Comparison of ENCODE assay signal across 24 mouse cellular contexts in the genomic region with DNA sequence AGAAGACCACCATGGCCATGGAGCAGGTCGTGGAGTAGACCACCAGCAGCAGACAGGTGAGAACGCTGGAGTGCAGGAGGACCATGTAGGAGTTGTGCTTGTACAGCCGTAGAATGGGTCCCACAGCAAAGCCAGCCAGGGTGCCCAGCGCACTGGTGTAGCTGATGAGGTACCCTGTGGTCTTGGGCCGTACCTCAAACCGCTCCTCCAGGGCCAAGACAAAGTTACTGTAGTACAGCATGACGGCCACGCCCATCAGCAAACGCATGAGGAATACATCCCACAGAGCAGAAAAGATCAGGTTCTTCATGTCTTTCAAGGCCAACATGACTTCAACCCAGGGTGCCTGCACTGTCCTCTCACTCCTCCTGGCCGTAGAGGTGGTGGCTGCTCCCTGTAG. TPM values are rescaled to one million over a fixed set of nuclear protein-coding genes. Genes with fewer than 3 reads are reported as not detected.
DNase-seq lines count a peak whose midpoint lies in the region; ATAC-seq and TF ChIP-seq lines count a peak whose summit lies in the region.
"Had no signal": no experiment of that assay in that cellular context is flagged by ENCODE, and none has a peak within 500 bp of the region (broad histone marks: within the 10 kb centered on the region; RNA-seq: fewer than 3 reads in every experiment).

No protein-coding gene starts in this region.

- no peak for ATAC-seq in liver, embryonic 13.5 days (ENCODE audit: low read depth)
- ATAC-seq in liver, embryonic 11.5 days (replicated peaks; ENCODE audit: low FRiP score): no peak
- ATAC-seq in midbrain, postnatal 0 days (ENCODE audit: low FRiP score): 0 out of 2 replicates have a peak, but pooled peaks have one; percentile 20
- no peak for ATAC-seq in midbrain, embryonic 11.5 days (ENCODE audit: low FRiP score)
- ATAC-seq: activated CD4-positive, CD25-positive, alpha-beta regulatory T cell, adult 4 months; CD4-positive, CD25-positive, alpha-beta regulatory T cell, adult 4 months had no signal

- H3K9me3 ChIP-seq in heart, embryonic 10.5 days: peaks cover 2% of the 10 kb centered on the region; the same call in 1 of the 2 replicates
- H3K9me3 ChIP-seq in liver, embryonic 13.5 days (replicated peaks): no peaks in the 10 kb centered on the region
- H3K9me3 ChIP-seq in liver, embryonic 11.5 days (ENCODE audit: control insufficient read depth, low read length): no peaks in the 10 kb centered on the region
- 0 out of 2 replicates have a peak, but pooled peaks cover 6% of the 10 kb centered on the region for H3K9me3 ChIP-seq in midbrain, postnatal 0 days (ENCODE audit: low read length)
- H3K9me3 ChIP-seq in midbrain, embryonic 11.5 days (ENCODE audit: control insufficient read depth, low read length): peaks cover 3% of the 10 kb centered on the region; the same call in 1 of the 2 replicates

- peaks cover 13% of the 10 kb centered on the region for H3K36me3 ChIP-seq in heart, embryonic 10.5 days
- H3K36me3 ChIP-seq in liver, embryonic 13.5 days: peaks cover 15% of the 10 kb centered on the region
- H3K36me3 ChIP-seq in liver, embryonic 11.5 days (ENCODE audit: control insufficient read depth, insufficient read depth, low read length): no peaks in the 10 kb centered on the region
- peaks cover 24% of the 10 kb centered on the region for H3K36me3 ChIP-seq in midbrain, postnatal 0 days (ENCODE audit: insufficient read depth, low read length)
- H3K36me3 ChIP-seq in midbrain, embryonic 11.5 days (ENCODE audit: control insufficient read depth, insufficient read depth, low read length): no peaks in the 10 kb centered on the region

- no peak overlapping the region for H3K27ac ChIP-seq in heart, embryonic 10.5 days
- H3K27ac ChIP-seq in liver, embryonic 13.5 days: no peak overlapping the region
- no peak overlapping the region for H3K27ac ChIP-seq in liver, embryonic 11.5 days (ENCODE audit: low read depth, low read length)
- H3K27ac ChIP-seq in midbrain, postnatal 0 days (ENCODE audit: low read depth, low read length): no peak overlapping the region
- no peak overlapping the region for H3K27ac ChIP-seq in midbrain, embryonic 11.5 days (ENCODE audit: low read depth, low read length)

- no peak for TF ChIP-seq CTCF in midbrain, postnatal 0 days (IDR thresholded peaks at IDR 0.05)

- intact Hi-C loops in heart, postnatal 14 days (cut with DNase I): no loop called here

- H3K4me1 ChIP-seq in heart, embryonic 10.5 days: no peaks in the 10 kb centered on the region
- H3K4me1 ChIP-seq in liver, embryonic 13.5 days (replicated peaks): peaks cover 29% of the 10 kb centered on the region
- no peaks in the 10 kb centered on the region; the same call in 1 of the 2 replicates for H3K4me1 ChIP-seq in liver, embryonic 11.5 days (replicated peaks; ENCODE audit: control insufficient read depth, insufficient read depth, low read length)
- H3K4me1 ChIP-seq in midbrain, postnatal 0 days (ENCODE audit: insufficient read depth, low read length): no peaks in the 10 kb centered on the region
- no peaks in the 10 kb centered on the region for H3K4me1 ChIP-seq in midbrain, embryonic 11.5 days (ENCODE audit: control insufficient read depth, insufficient read depth, low read length)

- no peaks in the 10 kb centered on the region for H3K27me3 ChIP-seq in heart, embryonic 10.5 days (ENCODE audit: insufficient read depth, poor library complexity, severe bottlenecking)
- no peaks in the 10 kb centered on the region for H3K27me3 ChIP-seq in liver, embryonic 13.5 days
- H3K27me3 ChIP-seq in liver, embryonic 11.5 days (replicated peaks; ENCODE audit: control insufficient read depth, insufficient read depth, low read length): no peaks in the 10 kb centered on the region
- no peaks in the 10 kb centered on the region for H3K27me3 ChIP-seq in midbrain, postnatal 0 days (ENCODE audit: insufficient read depth, low read length)
- H3K27me3 ChIP-seq in midbrain, embryonic 11.5 days (ENCODE audit: control insufficient read depth, insufficient read depth, low read length): no peaks in the 10 kb centered on the region
- H3K27me3 ChIP-seq: CH12.LX, Patski had no signal

- peak; percentile 80 for DNase-seq in heart, adult 11 months
- no peak for DNase-seq in heart, postnatal 14 days
- DNase-seq in heart, embryonic 10.5 days (ENCODE audit: low spot score): peak; percentile 70
- no peak for DNase-seq in heart, adult 18-20 months
- no peak for DNase-seq in liver, embryonic 13.5 days
- DNase-seq in liver, embryonic 11.5 days (ENCODE audit: low spot score): no peak
- DNase-seq in midbrain, postnatal 0 days (ENCODE audit: low spot score): no peak
- no peak for DNase-seq in midbrain, embryonic 11.5 days (ENCODE audit: low spot score, missing footprints)
- DNase-seq: adrenal gland, adult 2 months; adrenal gland, adult 8-10 months; adrenal gland, postnatal 10 days; adrenal gland, postnatal 14 days; adrenal gland, postnatal 25 days; adrenal gland, postnatal 36 days; B cell, adult 2 months; cerebellum, adult 11 months; cerebellum, adult 11-12 months had no signal

- H3K9ac ChIP-seq in liver, embryonic 13.5 days: no peak overlapping the region
- H3K9ac ChIP-seq in liver, embryonic 11.5 days (ENCODE audit: low read depth, low read length): no peak overlapping the region
- no peak overlapping the region for H3K9ac ChIP-seq in midbrain, postnatal 0 days (replicated peaks; ENCODE audit: low read length, poor library complexity, severe bottlenecking)
- no peak overlapping the region for H3K9ac ChIP-seq in midbrain, embryonic 11.5 days (ENCODE audit: low read length)

- no peak overlapping the region for H3K4me3 ChIP-seq in heart, embryonic 10.5 days
- H3K4me3 ChIP-seq in liver, embryonic 13.5 days (replicated peaks): no peak overlapping the region
- H3K4me3 ChIP-seq in liver, embryonic 11.5 days (ENCODE audit: low read depth, low read length): no peak overlapping the region
- no peak overlapping the region for H3K4me3 ChIP-seq in midbrain, postnatal 0 days (ENCODE audit: low read depth, low read length)
- no peak overlapping the region for H3K4me3 ChIP-seq in midbrain, embryonic 11.5 days (ENCODE audit: low read depth, low read length)

- WGBS in heart, embryonic 10.5 days: 97% methylated on average over 10 of the region's 10 CpGs
- WGBS in liver, embryonic 13.5 days (ENCODE audit: insufficient replicate concordance): 84% methylated on average over 10 of the region's 10 CpGs
- WGBS in liver, embryonic 11.5 days: 91% methylated on average over 10 of the region's 10 CpGs
- 96% methylated on average over 10 of the region's 10 CpGs for WGBS in midbrain, postnatal 0 days
- WGBS in midbrain, embryonic 11.5 days: 93% methylated on average over 10 of the region's 10 CpGs

- H3K4me2 ChIP-seq in liver, embryonic 13.5 days: 0 out of 2 replicates have a peak overlapping the region, but pooled peaks have one; percentile 37
- H3K4me2 ChIP-seq in liver, embryonic 11.5 days: no peak overlapping the region
- no peak overlapping the region for H3K4me2 ChIP-seq in midbrain, postnatal 0 days (ENCODE audit: low read depth, low read length, poor library complexity, severe bottlenecking)
- no peak overlapping the region for H3K4me2 ChIP-seq in midbrain, embryonic 11.5 days

RNA-seq across cellular contexts. Expression of a gene that starts 16.4 kb away (rescaled TPM):
- total RNA-seq in heart, postnatal 14 days (2021): under 1 TPM; 0.48 to 0.63 TPM
- polyA plus RNA-seq in heart, embryonic 10.5 days (2016; fragmentation: Nextera tagmentation; extraction: Ambion mirVana): 1.6 and 2.4 TPM in 2 replicates
- under 1 TPM; 0.62 to 0.69 TPM for total RNA-seq in heart, adult 18-20 months (2021)
- polyA plus RNA-seq in liver, embryonic 13.5 days (2015; fragmentation: Nextera tagmentation; extraction: Ambion mirVana): 0.82 and 0.83 TPM in 2 replicates
- polyA plus RNA-seq in liver, embryonic 11.5 days (2014; fragmentation: Nextera tagmentation; extraction: Ambion mirVana): 1.9 and 2.1 TPM in 2 replicates
- total RNA-seq in midbrain, postnatal 0 days (2014; rRNA removed): 9.2 and 9.3 TPM in 2 replicates
- 5.5 and 5.8 TPM in 2 replicates for polyA plus RNA-seq in midbrain, postnatal 0 days (2015; fragmentation: Nextera tagmentation; extraction: Ambion mirVana)
- 3.0 and 4.0 TPM in 2 replicates for polyA plus RNA-seq in midbrain, embryonic 11.5 days (2014; fragmentation: Nextera tagmentation; extraction: Ambion mirVana)
- total RNA-seq: CH12.LX had no signal

RNA-seq across cellular contexts. Expression of a gene that starts 31.4 kb away (rescaled TPM):
- 100 to 1,000 TPM; 125 to 135 TPM for total RNA-seq in heart, postnatal 14 days (2021)
- polyA plus RNA-seq in heart, embryonic 10.5 days (2016; fragmentation: Nextera tagmentation; extraction: Ambion mirVana): 5.1 and 12.1 TPM in 2 replicates
- 100 to 1,000 TPM; 147 to 160 TPM for total RNA-seq in heart, adult 18-20 months (2021)
- 0.06 and 0.10 TPM in 2 replicates for polyA plus RNA-seq in liver, embryonic 13.5 days (2015; fragmentation: Nextera tagmentation; extraction: Ambion mirVana)
- 0.22 TPM in 1 of 2 replicates, not detected in the other for polyA plus RNA-seq in liver, embryonic 11.5 days (2014; fragmentation: Nextera tagmentation; extraction: Ambion mirVana)
- total RNA-seq in midbrain, postnatal 0 days (2014; rRNA removed): 0.05 and 0.24 TPM in 2 replicates
- polyA plus RNA-seq in midbrain, postnatal 0 days (2015; fragmentation: Nextera tagmentation; extraction: Ambion mirVana): 0.20 and 0.21 TPM in 2 replicates
- polyA plus RNA-seq in midbrain, embryonic 11.5 days (2014; fragmentation: Nextera tagmentation; extraction: Ambion mirVana): 0.11 TPM in 1 of 2 replicates, not detected in the other
- total RNA-seq: CH12.LX, ES-E14, MEL had no signal
- polyA plus RNA-seq: activated CD4-positive, CD25-positive, alpha-beta regulatory T cell, adult 4 months; CD4-positive, CD25-positive, alpha-beta regulatory T cell, adult 4 months; G1E; Patski had no signal

Comparison
In these comparisons a context has a peak if more than half of its experiments do, and no peak if none do; other contexts are left out.
1. DNase-seq: peak in heart, adult 11 months (single experiment) and heart, embryonic 10.5 days (single experiment); none in heart, postnatal 14 days (0 of 2), heart, adult 18-20 months (0 of 2), liver, embryonic 13.5 days (single experiment), liver, embryonic 11.5 days (single experiment), midbrain, postnatal 0 days (single experiment) and midbrain, embryonic 11.5 days (single experiment).